Mouse (Mus musculus): Measurements from ENCODE around the gene Fam120b. TPM values are rescaled to one million over a fixed set of nuclear protein-coding genes. Genes with fewer than 3 reads are reported as not detected.
A peak's percentile ranks its signal among the peaks of the same experiment; 100 is the strongest.
"Not testable (repeated sequence)": the region's sequence is repeated elsewhere in the genome, so short reads cannot be mapped to it uniquely, and the experiment has no call there.

The Fam120b gene
- polyA plus RNA-seq, 1 experiment from 2014 or later: 45.2 TPM

GRCm38 (mm10) chr17:15440463-15441121, 44.6 kb downstream of the Fam120b start:
- no peaks in the 10 kb centered on the region for H3K9me3 ChIP-seq (ENCODE audit: control insufficient read depth, low read length)
- no peaks in the 10 kb centered on the region for H3K36me3 ChIP-seq (replicated peaks; ENCODE audit: control insufficient read depth, insufficient read depth)
- no peaks in the 10 kb centered on the region for H3K27me3 ChIP-seq (ENCODE audit: control insufficient read depth, insufficient read depth, low read length)
- H3K4me2 ChIP-seq (replicated peaks): peak overlapping the region; percentile 21
- ATAC-seq (ENCODE audit: low FRiP score) (peak; percentile 89), DNase-seq (ENCODE audit: low spot score) (peak; percentile 63)
- WGBS: 4% methylated on average over 11 of the region's 11 CpGs
- H3K4me3 ChIP-seq (replicated peaks; ENCODE audit: low read length): no peak overlapping the region
- H3K9ac ChIP-seq: peak overlapping the region; percentile 9; the same call in 1 of the 2 replicates
- H3K4me1 ChIP-seq (replicated peaks; ENCODE audit: control insufficient read depth, insufficient read depth, low read length): peaks cover 14% of the 10 kb centered on the region
- no peak overlapping the region for H3K27ac ChIP-seq

GRCm38 (mm10) chr17:15445421-15445820, 49.4 kb downstream of the Fam120b start:
- H3K4me3 ChIP-seq (replicated peaks; ENCODE audit: low read length): no peak overlapping the region
- no peaks in the 10 kb centered on the region for H3K36me3 ChIP-seq (replicated peaks; ENCODE audit: control insufficient read depth, insufficient read depth)
- ATAC-seq (ENCODE audit: low FRiP score): no peak
- H3K4me1 ChIP-seq (replicated peaks; ENCODE audit: control insufficient read depth, insufficient read depth, low read length): peaks cover 11% of the 10 kb centered on the region
- no peak overlapping the region for H3K27ac ChIP-seq
- DNase-seq (ENCODE audit: low spot score): no peak
- H3K9me3 ChIP-seq (ENCODE audit: control insufficient read depth, low read length): no peaks in the 10 kb centered on the region
- no peak overlapping the region for H3K4me2 ChIP-seq (replicated peaks)
- H3K27me3 ChIP-seq (ENCODE audit: control insufficient read depth, insufficient read depth, low read length): no peaks in the 10 kb centered on the region
- 72% methylated on average over 3 of the region's 3 CpGs for WGBS
- H3K9ac ChIP-seq: no peak overlapping the region

DNA sequence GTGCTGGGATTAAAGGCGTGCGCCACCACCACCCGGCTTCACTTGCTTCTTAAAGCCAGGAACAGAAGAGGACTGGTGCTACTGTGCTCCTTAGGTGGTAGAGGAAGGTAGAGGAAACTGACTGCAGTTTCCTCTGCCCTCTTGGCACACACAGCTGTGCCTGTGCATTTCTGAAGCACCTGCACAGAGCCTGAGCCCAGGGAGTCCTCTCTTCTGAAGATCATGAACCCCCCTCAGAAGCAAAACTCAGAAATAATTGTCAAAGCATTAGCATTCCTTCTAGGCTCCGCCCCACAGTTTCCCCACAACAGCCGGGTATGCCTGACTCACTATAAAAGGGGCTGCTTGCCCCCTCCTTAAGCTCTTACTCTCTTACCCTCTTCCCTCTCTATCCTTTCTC, 51.8 kb downstream of the Fam120b start:
- DNase-seq (ENCODE audit: low spot score) (no peak), ATAC-seq (ENCODE audit: low FRiP score) (no peak)
- Histone ChIP-seq H3K4me3 (replicated peaks; ENCODE audit: low read length) (no peak overlapping the region), H3K27ac (no peak overlapping the region), H3K9ac (no peak overlapping the region), H3K4me1 (replicated peaks; ENCODE audit: control insufficient read depth, insufficient read depth, low read length) (no peaks in the 10 kb centered on the region), H3K36me3 (replicated peaks; ENCODE audit: control insufficient read depth, insufficient read depth) (no peaks in the 10 kb centered on the region), H3K27me3 (ENCODE audit: control insufficient read depth, insufficient read depth, low read length) (no peaks in the 10 kb centered on the region), H3K9me3 (ENCODE audit: control insufficient read depth, low read length) (no peaks in the 10 kb centered on the region), H3K4me2 (replicated peaks) (no peak overlapping the region)
- WGBS: 76% methylated on average over 5 of the region's 5 CpGs

GRCm38 (mm10) chr17:15449144-15449543, 53.1 kb downstream of the Fam120b start:
- WGBS: 75% methylated on average over 6 of the region's 6 CpGs
- not testable (repeated sequence) for H3K4me2 ChIP-seq (replicated peaks); H3K9ac ChIP-seq; DNase-seq (ENCODE audit: low spot score); H3K27ac ChIP-seq; H3K27me3 ChIP-seq (ENCODE audit: control insufficient read depth, insufficient read depth, low read length); H3K4me1 ChIP-seq (replicated peaks; ENCODE audit: control insufficient read depth, insufficient read depth, low read length); H3K4me3 ChIP-seq (replicated peaks; ENCODE audit: low read length); ATAC-seq (ENCODE audit: low FRiP score); H3K9me3 ChIP-seq (ENCODE audit: control insufficient read depth, low read length); H3K36me3 ChIP-seq (replicated peaks; ENCODE audit: control insufficient read depth, insufficient read depth)

- Histone ChIP-seq H3K4me1 (replicated peaks; ENCODE audit: control insufficient read depth, insufficient read depth, low read length) (no peaks in the 10 kb centered on the region), H3K4me2 (replicated peaks) (no peak overlapping the region), H3K27ac (no peak overlapping the region), H3K27me3 (ENCODE audit: control insufficient read depth, insufficient read depth, low read length) (no peaks in the 10 kb centered on the region), H3K36me3 (replicated peaks; ENCODE audit: control insufficient read depth, insufficient read depth) (no peaks in the 10 kb centered on the region), H3K9me3 (ENCODE audit: control insufficient read depth, low read length) (no peaks in the 10 kb centered on the region), H3K4me3 (replicated peaks; ENCODE audit: low read length) (no peak overlapping the region), H3K9ac (no peak overlapping the region)
- DNase-seq (ENCODE audit: low spot score): no peak
- 72% methylated on average over 3 of the region's 3 CpGs for WGBS
- no peak for ATAC-seq (ENCODE audit: low FRiP score)
Observed at GRCm38 (mm10) chr17:15449606-15450005, 53.6 kb downstream of the Fam120b start.

GRCm38 (mm10) chr17:15455203-15455602, 59.2 kb downstream of the Fam120b start:
- Histone ChIP-seq H3K4me2 (replicated peaks) (no peak overlapping the region), H3K4me3 (replicated peaks; ENCODE audit: low read length) (no peak overlapping the region), H3K4me1 (replicated peaks; ENCODE audit: control insufficient read depth, insufficient read depth, low read length) (no peaks in the 10 kb centered on the region), H3K27me3 (ENCODE audit: control insufficient read depth, insufficient read depth, low read length) (no peaks in the 10 kb centered on the region), H3K27ac (no peak overlapping the region), H3K9me3 (ENCODE audit: control insufficient read depth, low read length) (no peaks in the 10 kb centered on the region), H3K9ac (no peak overlapping the region), H3K36me3 (replicated peaks; ENCODE audit: control insufficient read depth, insufficient read depth) (no peaks in the 10 kb centered on the region)
- 86% methylated on average over 4 of the region's 4 CpGs for WGBS
- DNase-seq (ENCODE audit: low spot score): no peak
- ATAC-seq (ENCODE audit: low FRiP score): no peak

GRCm38 (mm10) chr17:15456595-15456994, 60.6 kb downstream of the Fam120b start:
- Histone ChIP-seq H3K4me2 (replicated peaks) (no peak overlapping the region), H3K27me3 (ENCODE audit: control insufficient read depth, insufficient read depth, low read length) (no peaks in the 10 kb centered on the region), H3K9ac (no peak overlapping the region), H3K4me3 (replicated peaks; ENCODE audit: low read length) (no peak overlapping the region), H3K27ac (no peak overlapping the region), H3K9me3 (ENCODE audit: control insufficient read depth, low read length) (no peaks in the 10 kb centered on the region), H3K4me1 (replicated peaks; ENCODE audit: control insufficient read depth, insufficient read depth, low read length) (no peaks in the 10 kb centered on the region), H3K36me3 (replicated peaks; ENCODE audit: control insufficient read depth, insufficient read depth) (no peaks in the 10 kb centered on the region)
- DNase-seq (ENCODE audit: low spot score) (no peak), ATAC-seq (ENCODE audit: low FRiP score) (no peak)
- WGBS: 91% methylated on average over 2 of the region's 2 CpGs

DNA sequence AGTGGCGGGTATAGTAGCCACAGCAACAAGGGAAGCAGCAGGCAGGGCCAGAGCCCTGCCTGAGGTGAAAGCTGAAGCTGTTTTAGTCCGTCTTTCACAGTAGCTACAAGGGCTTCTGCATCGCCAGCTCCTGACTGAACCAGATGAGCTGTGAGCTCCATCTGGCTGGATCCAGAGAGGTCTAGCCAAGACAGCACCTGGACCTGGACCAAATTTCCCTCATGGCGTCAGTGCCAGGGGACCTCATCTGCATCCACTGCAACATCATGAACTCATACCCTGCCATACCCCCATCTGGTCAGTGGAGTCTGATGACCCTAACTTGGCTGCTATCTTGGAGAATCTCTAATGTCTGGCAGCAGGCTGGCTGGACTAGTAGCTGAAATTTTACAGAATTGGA, 63.8 kb downstream of the Fam120b start:
- DNase-seq (ENCODE audit: low spot score): no peak
- ATAC-seq (ENCODE audit: low FRiP score): no peak

DNA sequence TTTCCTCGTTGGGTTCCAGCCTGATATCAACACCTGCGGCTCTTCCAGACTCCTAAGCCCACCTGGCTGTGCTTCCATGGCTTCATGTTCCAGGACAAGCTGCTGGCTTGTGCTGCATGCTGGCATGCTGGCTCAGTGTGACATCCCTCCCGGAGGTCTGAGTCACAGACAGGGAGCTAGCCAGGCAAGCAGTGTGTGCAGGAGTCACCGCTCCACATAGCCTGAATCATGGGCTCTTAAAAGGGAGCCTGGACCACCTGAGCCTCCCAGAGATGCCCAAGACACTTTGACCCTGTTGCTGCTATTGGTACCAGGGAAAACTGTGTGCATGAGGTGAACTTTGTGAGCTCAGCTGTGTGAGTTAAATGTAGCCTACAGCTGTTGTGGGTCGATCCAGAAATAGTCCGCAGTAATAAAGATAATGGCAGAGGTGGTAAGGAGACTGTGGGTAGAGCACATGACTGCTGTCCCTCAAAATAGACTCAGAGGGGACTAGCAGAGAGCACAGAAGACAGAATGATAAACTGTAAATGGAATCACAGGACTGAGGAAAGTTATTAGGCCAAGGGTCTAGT, 66.0 kb downstream of the Fam120b start:
- DNase-seq (ENCODE audit: low spot score): no peak
- Histone ChIP-seq H3K9me3 (ENCODE audit: control insufficient read depth, low read length) (no peaks in the 10 kb centered on the region), H3K4me2 (replicated peaks) (no peak overlapping the region), H3K36me3 (replicated peaks; ENCODE audit: control insufficient read depth, insufficient read depth) (peaks cover 7% of the 10 kb centered on the region), H3K4me3 (replicated peaks; ENCODE audit: low read length) (no peak overlapping the region), H3K27ac (no peak overlapping the region), H3K4me1 (replicated peaks; ENCODE audit: control insufficient read depth, insufficient read depth, low read length) (no peaks in the 10 kb centered on the region), H3K9ac (no peak overlapping the region), H3K27me3 (ENCODE audit: control insufficient read depth, insufficient read depth, low read length) (no peaks in the 10 kb centered on the region)
- no peak for ATAC-seq (ENCODE audit: low FRiP score)
- WGBS: 95% methylated on average over 6 of the region's 6 CpGs

More for the DNA sequence above, 63.8 kb downstream of the Fam120b start:
- Histone ChIP-seq H3K9me3 (ENCODE audit: control insufficient read depth, low read length) (no peaks in the 10 kb centered on the region), H3K9ac (no peak overlapping the region), H3K4me1 (replicated peaks; ENCODE audit: control insufficient read depth, insufficient read depth, low read length) (no peaks in the 10 kb centered on the region), H3K4me2 (replicated peaks) (no peak overlapping the region), H3K27me3 (ENCODE audit: control insufficient read depth, insufficient read depth, low read length) (no peaks in the 10 kb centered on the region), H3K4me3 (replicated peaks; ENCODE audit: low read length) (no peak overlapping the region), H3K27ac (no peak overlapping the region), H3K36me3 (replicated peaks; ENCODE audit: control insufficient read depth, insufficient read depth) (peaks cover 3% of the 10 kb centered on the region; the same call in 1 of the 2 replicates)
- WGBS: 77% methylated on average over 4 of the region's 4 CpGs

Data from hindbrain, embryonic 14.5 days (tissue).